Mouse (Mus musculus) small intestine, adult 2 months (tissue): ENCODE data around the gene Meioc.

Experiments used
- CTCF ChIP-seq: fragments of 200-500 bp; IDR thresholded peaks from 2 replicates; pipeline ENCODE4 v1.5.1; 2012; ENCODE audit warnings: low read depth, mild to moderate bottlenecking, control low read depth, inconsistent platforms, low read length, moderate library complexity, mixed read lengths; ENCODE audit not compliant: insufficient replicate concordance, insufficient read length; ENCODE audit errors: extremely low read depth
- POLR2A ChIP-seq: fragments of 200-500 bp; IDR thresholded peaks from 2 replicates; pipeline ENCODE4 v1.6.1; 2012; ENCODE audit warnings: low read depth, mild to moderate bottlenecking, control low read depth, inconsistent platforms, low read length, moderate library complexity

GRCm38 (mm10) chr11:102663416-102663815 is at the start of gene Meioc:
- TF ChIP-seq POLR2A (no peak), CTCF (no peak)
